Mouse (Mus musculus): ENCODE results near the gene Ksr2.

- TF ChIP-seq TAL1 (IDR thresholded peaks at IDR 0.05; ENCODE audit: low read length) (no peak), CHD2 (IDR thresholded peaks at IDR 0.05; ENCODE audit: low read length) (no peak), ZMIZ1 (IDR thresholded peaks at IDR 0.05; ENCODE audit: low read depth, low read length) (no peak), CTCF (IDR thresholded peaks at IDR 0.05 in 2 of 3, conservative IDR thresholded peaks at IDR 0.05 in 1 of 3; ENCODE audit: control insufficient read depth in 1 of 3, insufficient read depth in 1 of 3, low read depth in 2 of 3, low read length in 3 of 3, poor library complexity in 1 of 3, severe bottlenecking in 1 of 3) (peak in 2 of 3 experiments; percentile 5 to 46; a peak in 3 of 6 replicates), EP300 (IDR thresholded peaks at IDR 0.05; ENCODE audit: low read depth in 1 of 2, low read length in 2 of 2) (no peak), KAT2A (conservative IDR thresholded peaks at IDR 0.05; ENCODE audit: low read depth, low read length) (no peak), POLR2AphosphoS5 (IDR thresholded peaks at IDR 0.05; ENCODE audit: borderline replicate concordance, low read depth, low read length) (no peak), GABPA (IDR thresholded peaks at IDR 0.05; ENCODE audit: low read depth, low read length) (no peak), POLR2A (IDR thresholded peaks at IDR 0.05; ENCODE audit: control insufficient read depth in 1 of 2, insufficient read depth in 1 of 2, low read depth in 1 of 2, low read length in 2 of 2, poor library complexity in 1 of 2) (no peak), ZC3H11A (IDR thresholded peaks at IDR 0.05; ENCODE audit: low read depth, low read length) (no peak), MYC (IDR thresholded peaks at IDR 0.05; ENCODE audit: low read depth, low read length) (no peak), USF1 (IDR thresholded peaks at IDR 0.05; ENCODE audit: low read depth, low read length) (no peak)
These were observed 200.7 kb downstream of the Ksr2 start for GRCm38 (mm10) chr5:117614331-117615024.
